Mouse (Mus musculus): Measurements from ENCODE around the gene Ppp3ca.

The Ppp3ca gene

GRCm38 (mm10) chr3:136940733-136941601, 271.0 kb downstream of the Ppp3ca start:
- DNase-seq = no peak

DNA sequence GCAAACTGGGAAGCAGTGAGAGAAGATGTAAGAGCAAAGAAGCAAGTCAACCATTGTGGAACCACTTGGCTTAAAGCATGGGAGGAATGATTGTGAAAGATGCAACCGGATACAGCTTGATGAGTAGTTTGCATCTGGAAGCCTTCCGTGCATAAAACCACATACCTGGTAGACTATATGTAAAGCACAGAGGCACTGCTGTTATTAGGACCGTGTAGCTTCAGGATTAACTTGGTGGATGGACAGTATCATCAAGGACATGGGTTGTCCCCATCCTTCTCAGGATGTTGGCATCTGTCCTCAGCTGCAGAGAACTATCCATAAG, 271.6 kb downstream of the Ppp3ca start:
- no peak for DNase-seq

DNA sequence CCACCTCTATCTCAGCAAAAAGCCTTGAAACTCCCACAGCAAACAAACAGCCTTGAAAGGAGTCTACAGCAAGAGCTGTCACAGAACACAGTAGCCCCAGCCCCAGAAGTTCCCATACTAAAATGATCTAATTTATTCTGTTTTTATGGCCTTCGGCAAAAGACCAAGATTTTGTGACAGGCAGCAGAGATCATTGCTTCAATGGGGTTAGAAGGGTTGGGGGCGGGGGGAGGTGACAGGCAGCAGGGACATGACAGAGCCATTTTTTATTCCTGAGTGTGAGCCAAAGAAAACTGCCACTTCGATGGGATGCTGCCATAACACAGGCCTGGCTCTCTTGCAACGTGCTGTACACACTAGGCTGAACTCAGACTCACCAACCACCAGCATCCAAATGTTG, 275.6 kb downstream of the Ppp3ca start:
- peak; percentile 36 to 51 for DNase-seq

DNA sequence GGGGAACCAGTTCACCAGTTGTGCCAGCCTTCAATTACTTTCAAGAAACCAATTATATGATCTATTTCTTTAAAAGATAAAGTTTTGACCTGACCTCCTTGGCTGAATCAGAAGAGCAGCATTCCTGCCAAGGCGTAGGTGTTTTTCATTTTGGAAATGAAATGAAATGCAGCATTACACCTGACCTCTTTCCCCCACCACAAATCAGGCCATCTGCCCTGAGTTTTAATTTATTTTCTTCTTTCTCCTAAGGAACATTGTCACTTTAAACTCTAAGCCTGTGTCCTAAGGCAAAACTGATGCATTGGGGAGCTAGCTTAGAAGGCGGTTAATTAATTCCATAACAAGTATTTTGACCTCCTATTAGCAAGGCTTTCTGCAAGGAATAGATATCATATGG, 276.7 kb downstream of the Ppp3ca start:
- no peak for DNase-seq

DNA sequence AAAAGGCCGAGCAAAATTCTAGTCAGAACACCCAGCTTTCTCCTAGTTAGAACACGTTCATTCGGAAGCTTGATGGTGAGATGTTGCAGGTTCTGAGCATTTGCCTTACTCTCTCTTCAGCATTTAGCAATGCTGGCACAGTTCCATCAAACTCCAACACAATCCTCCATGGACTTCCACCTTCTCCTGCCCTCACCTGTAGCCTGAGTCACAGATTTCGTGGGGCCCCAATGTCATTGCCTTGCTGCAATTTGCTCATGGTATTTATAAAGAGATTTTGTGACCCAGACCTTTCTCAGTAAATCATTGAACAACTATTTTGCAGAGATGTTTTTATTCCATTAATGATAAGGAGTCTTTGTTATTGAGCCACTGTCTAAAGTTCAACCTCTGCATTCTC, 278.2 kb downstream of the Ppp3ca start:
- no peak for DNase-seq

DNA sequence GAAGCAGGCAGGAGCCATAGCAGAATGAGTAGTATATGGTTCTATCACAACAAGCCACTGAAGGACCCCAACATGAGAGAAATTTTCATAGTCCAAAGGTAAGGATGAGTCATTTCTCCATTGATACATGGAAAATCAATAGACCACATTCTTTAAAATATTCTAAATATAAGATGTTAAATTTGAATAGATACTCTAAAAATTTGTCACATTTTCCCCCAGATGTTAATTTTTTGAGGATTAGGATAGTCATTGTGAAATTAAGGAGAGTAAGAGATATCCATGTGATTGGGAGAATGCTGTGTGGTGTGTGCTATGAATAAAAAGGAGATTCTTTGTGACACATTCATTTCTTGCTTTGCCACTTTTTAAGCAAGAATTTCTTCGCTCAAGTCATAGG, 281.9 kb downstream of the Ppp3ca start:
- DNase-seq = no peak

GRCm38 (mm10) chr3:136952822-136953221, 282.9 kb downstream of the Ppp3ca start:
- no peak for DNase-seq

DNA sequence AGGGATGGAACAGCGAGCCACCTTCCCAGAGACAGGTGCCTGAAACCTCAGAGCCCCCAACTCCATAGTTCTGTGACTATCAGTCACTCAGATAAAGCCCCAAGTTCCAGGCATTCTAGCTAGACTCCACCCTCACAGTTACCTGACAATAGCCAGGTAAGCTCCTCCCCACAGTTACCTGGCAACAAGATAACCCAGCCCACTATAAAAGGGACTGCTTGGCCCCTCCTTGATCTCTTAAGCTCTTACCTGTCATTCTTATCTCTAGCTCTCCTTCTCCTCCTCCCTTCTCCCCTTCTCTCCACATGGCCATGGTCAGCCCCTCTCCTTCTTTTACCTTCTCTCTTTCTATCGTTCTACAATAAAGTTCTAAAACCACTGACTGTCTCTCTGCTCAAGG, 285.1 kb downstream of the Ppp3ca start:
- no peak for DNase-seq

- no peak for DNase-seq
Measured at GRCm38 (mm10) chr3:136960314-136960713, 290.4 kb downstream of the Ppp3ca start.

DNA sequence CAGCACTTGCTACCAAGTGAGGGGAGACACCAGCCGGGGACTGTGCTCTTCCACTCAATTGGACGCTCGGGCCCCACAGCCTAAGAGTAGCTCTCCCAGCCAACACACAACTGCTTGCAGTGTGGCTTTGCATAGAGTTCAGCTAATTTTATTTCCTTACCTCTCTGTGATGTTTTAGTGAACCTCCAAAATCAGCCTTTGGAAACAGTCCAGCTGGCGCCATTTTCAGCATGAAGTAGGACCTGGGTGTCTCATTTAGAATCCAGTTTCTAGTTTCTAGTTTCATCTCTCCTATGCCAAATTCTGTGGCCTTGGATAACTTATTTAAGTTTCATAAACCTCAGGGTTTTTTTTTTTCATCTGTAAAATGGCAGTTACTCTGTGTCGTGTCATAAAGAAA, 296.9 kb downstream of the Ppp3ca start:
- DNase-seq = no peak

DNA sequence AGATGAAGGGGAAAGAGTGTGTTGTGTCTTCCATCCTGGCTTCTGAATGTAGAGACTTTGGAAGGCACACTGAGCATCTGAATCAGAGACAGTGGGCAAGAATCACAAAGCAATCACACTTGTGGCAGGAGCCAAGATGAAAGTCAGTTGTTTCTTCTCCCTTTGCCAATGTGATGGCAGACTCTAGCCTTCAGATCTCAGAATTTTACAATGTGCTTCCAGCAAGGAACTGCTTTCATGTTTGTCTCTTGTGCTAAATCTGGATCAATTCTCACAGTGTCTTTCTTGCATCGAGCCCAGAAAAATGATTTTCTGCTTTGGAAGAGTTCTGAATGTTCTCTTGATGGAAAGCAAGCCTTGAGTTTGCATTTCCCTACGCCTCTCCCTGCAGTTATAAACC, 297.6 kb downstream of the Ppp3ca start:
- DNase-seq = no peak

DNA sequence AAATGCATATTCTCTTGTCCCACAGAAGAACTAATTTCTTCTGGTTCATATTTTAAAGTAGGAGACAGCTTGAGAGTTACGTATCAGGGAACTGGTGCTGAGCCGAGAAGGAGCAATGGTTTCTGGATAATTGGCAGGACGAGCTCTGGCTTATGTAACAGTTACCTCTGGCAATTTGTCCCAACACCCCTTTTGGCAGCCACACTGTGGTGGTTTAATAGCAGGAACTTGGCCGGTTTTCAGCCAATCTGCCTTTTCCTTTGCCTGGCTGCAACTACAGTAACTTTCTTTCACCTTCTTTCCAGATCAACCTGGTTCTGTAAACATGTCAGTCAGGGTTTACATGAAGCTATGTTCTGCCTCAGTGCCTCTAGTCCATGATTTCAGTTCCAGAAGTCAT, 299.9 kb downstream of the Ppp3ca start:
- no peak for DNase-seq

DNA sequence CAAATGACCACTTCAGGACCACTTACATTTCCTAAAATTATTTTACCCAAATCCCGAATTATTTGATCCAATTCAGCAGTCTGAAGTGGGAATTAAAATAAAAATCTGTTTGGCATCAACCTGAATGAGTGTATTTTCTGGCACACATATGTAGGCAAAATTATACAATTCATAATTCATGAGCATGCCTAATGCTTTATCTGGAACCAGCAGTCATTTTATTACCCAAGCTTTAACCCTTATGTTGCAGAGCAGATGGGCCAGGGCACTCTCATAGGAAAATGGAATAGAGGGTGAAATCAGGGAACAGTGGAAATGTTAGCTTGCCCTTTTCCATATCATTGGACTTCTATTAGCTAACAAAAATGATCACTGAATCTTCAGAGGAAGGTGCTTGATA, 307.9 kb downstream of the Ppp3ca start:
- no peak for DNase-seq

DNA sequence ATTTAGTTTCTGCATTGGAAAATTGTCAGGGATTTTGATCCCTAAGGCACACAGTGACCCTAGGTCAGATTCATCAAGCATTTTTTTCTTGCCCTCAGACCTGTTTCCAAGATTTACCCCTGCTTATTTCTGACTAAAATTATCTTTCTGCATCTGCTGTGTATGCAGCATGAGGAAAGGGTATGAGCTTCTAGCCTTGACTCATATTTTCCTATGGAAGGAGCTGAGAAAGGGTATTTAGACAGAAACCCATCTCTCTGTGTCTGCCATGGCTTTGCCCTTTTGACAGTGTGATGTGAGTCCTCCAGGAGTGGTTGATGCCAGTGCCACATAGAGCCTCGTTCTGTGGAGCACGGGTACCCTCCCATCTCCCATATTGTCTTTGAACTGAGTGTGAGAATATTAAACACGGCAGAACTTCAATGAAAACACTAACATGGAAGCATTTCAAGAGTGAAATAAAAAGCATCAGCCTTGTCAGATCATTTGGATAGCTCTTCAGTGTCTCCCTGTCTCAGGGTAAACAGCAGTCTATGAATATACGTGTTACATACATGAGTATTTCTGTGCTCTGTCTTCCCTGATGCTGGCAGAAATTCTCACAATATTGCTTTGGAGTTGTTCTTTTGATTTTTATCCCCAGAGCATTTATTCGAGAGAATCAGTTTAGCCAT, 311.1 kb downstream of the Ppp3ca start:
- DNase-seq = no peak

GRCm38 (mm10) chr3:136981589-136981924, 311.6 kb downstream of the Ppp3ca start:
- no peak for DNase-seq

DNA sequence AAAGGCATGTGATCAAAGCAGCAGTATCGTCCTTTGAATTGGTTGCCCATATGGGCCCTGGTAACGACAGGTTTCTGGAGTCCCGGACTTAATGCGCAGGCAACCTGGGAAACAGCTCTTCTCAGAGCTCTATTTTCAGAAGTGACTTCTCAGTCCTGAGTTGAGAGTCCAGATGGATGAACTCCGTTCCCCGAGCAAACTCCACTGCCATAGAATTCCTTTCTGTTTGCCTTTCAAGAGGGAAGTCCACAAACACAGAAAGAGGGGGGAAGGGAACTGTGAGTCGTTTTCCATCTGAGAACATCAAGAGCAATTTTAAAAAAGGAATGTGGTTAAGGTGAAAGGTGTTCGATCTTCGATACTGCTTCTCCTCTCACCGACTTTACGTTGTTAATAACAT, 312.1 kb downstream of the Ppp3ca start:
- peak in 1 of 2 experiments; percentile 6 for DNase-seq

GRCm38 (mm10) chr3:136986096-136986881, 316.4 kb downstream of the Ppp3ca start:
- no peak for DNase-seq

Measured in kidney, postnatal 4 days (tissue).